Mouse (Mus musculus) kidney, embryonic 16.5 days (tissue): Measurements from ENCODE around the gene Csnk1d. TPM values are rescaled to one million over a fixed set of nuclear protein-coding genes. Genes with fewer than 3 reads are reported as not detected.

Experiments used
- ATAC-seq: fragments of 200-750 bp; cut with Nextera tagmentation; 2 replicates; pipeline ENCODE4 v1.8.0; 2017; ENCODE audit warnings: moderate TSS enrichment; ENCODE audit not compliant: low FRiP score, low TSS enrichment
- H3K27ac ChIP-seq: fragments of 300-500 bp; sonication (generic); 2 replicates; pipeline ENCODE4 v1.5.1; 2014; ENCODE audit warnings: low read length
- H3K27me3 ChIP-seq: fragments of 300-500 bp; sonication (generic); 2 replicates; pipeline ENCODE4 v1.6.1; 2014; ENCODE audit warnings: low read length, control low read depth, mixed read lengths; ENCODE audit not compliant: insufficient read depth
- H3K36me3 ChIP-seq: fragments of 300-500 bp; sonication (generic); 2 replicates; pipeline ENCODE4 v1.6.1; 2014; ENCODE audit warnings: low read length, control low read depth, mixed read lengths; ENCODE audit not compliant: insufficient read depth
- H3K4me1 ChIP-seq: fragments of 300-500 bp; sonication (generic); 2 replicates; pipeline ENCODE4 v1.6.1; 2014; ENCODE audit warnings: low read length, control low read depth, mixed read lengths; ENCODE audit not compliant: insufficient read depth
- H3K4me2 ChIP-seq: fragments of 300-500 bp; sonication (generic); replicated peaks from 2 replicates; pipeline ENCODE4 v1.6.1; 2014; ENCODE audit warnings: low read depth, low read length
- H3K4me3 ChIP-seq: fragments of 300-500 bp; sonication (generic); 2 replicates; pipeline ENCODE4 v1.5.1; 2014; ENCODE audit warnings: mild to moderate bottlenecking, low read length
- H3K9ac ChIP-seq: fragments of 300-500 bp; sonication (generic); replicated peaks from 2 replicates; pipeline ENCODE4 v1.6.1; 2014; ENCODE audit warnings: low read length
- H3K9me3 ChIP-seq: fragments of 300-500 bp; sonication (generic); 2 replicates; pipeline ENCODE4 v1.6.1; 2016; ENCODE audit warnings: low read length, control low read depth
- WGBS: fragments of 180-500 bp; shearing (Covaris S2); extraction: QIAGEN DNeasy Blood & Tissue Kit; methylation state at CpG from one replicate; pipeline ENCODE4 v1.1.7; 2014; 5-methylcytosine and 5-hydroxymethylcytosine counted together
- polyA plus RNA-seq: library from polyadenylated mRNA; unstranded; fragments of >200 nt; fragmentation: Nextera tagmentation; extraction: Ambion mirVana; gene quantifications from 2 replicates; pipeline ENCODE4 v1.2.1, GENCODE M21; 2015

Gene Csnk1d
- polyA plus RNA-seq, 1 experiment from 2014 or later = 154 TPM

DNA sequence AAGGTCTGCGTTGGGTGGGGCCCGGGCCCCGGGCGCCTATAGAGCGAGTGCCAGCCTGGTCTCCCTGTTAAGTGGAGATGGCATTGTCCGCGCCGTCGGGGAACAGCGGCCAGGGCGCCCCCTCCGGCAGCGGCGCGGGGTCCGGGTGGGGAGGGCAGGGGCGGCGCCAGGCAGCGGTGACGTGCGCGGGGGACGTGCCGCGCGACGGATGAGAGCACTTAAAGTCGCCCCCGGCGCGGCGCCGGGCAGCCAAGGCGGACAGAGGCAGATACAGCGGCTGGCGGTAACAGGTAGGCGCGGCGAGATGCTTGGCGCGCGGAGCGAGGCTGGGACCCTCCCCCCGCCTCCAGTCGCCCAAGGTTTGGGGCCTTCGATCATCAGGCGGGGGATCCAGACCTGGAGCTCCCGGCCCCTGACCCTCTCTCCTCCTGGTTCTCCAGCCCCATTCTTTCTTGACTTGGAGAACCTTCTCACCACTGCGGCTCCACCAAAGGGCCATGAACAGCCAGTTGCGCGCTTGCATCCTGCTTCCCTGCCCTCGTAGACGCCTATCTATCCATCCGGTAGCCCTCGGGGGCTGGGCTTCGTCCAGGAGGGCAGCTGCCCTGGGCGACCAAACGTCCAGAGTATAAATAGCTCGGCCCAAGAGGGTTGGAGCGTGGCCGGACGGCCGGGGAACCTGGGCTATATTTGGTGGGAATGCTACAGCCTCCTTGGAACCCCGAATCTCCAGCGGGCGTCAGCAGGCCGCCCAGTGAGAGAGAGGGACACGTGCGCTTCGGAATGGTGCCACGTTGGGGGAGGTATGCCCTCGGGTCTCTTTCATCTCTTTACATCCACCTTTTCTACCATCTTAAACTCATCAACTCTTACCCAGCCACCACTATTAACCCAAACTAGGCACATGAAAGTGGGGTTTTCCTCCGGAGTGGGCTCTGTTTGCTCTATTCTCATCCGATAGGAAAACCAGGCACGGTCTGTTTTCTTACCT, 42.0 kb downstream of the Csnk1d start:
- Histone ChIP-seq H3K36me3 (no peaks in the 10 kb centered on the region), H3K4me2 (peak overlapping the region; percentile 74), H3K27me3 (peaks cover 4% of the 10 kb centered on the region; the same call in 1 of the 2 replicates), H3K4me3 (peak overlapping the region; percentile 50), H3K9ac (peak overlapping the region; percentile 66), H3K27ac (no peak overlapping the region), H3K9me3 (no peaks in the 10 kb centered on the region), H3K4me1 (peaks cover 33% of the 10 kb centered on the region)
- 2% methylated on average over 65 of the region's 75 CpGs for WGBS
- ATAC-seq = peak; percentile 42

DNA sequence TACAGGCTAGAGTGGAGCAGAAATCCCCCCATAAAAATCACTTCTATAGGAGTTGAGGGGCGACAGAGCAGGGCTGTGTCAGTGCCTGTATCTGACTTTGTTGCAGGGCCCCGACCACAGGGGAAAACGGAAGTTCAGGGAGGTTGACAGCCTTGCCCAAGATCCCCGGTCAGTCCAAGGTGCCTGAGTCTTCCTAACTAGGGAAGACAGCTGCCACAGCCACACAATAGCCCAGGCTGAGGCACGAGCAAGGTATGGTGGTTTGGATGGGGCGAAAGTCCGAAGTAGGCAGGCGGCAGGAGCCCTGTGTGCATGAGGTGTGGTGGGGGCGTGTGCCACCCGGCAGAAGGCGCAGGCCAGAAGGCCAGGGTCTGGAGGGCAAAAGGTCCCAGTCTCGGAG, 42.8 kb downstream of the Csnk1d start, which contains the start of gene Slc16a3:
Gene Slc16a3 (plus strand): TSS at position 153 of the 400 bp plus-strand sequence.
- peaks cover 33% of the 10 kb centered on the region for H3K4me1 ChIP-seq
- peak within 1 kb of the TSS; percentile 50 for H3K4me3 ChIP-seq
- 23% methylated on average over 12 of the region's 12 CpGs for WGBS

DNA sequence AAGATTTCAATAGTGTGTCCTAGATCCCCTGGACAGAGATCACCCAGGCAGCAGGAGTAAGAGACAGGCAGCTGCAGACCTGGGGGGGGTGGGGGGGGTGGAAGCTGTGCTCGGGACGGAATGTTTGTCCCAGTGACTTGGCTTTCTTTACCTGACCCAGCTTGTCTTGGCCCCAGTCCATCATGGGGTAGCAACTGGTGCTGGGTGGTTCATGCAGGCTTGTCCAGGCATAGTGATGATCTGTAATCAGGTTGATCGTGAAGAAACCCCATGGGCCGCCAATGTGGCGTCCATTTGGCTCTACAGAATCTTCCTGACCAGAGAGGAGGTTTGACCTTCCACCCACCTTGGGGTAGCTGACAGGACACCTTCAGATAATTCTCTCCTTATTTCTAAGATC, 45.2 kb downstream of the Csnk1d start:
- H3K4me3 ChIP-seq = no peak overlapping the region
- H3K4me1 ChIP-seq = peaks cover 18% of the 10 kb centered on the region
- 90% methylated on average over 5 of the region's 5 CpGs for WGBS
- peaks cover 4% of the 10 kb centered on the region; the same call in 1 of the 2 replicates for H3K27me3 ChIP-seq
- H3K36me3 ChIP-seq = no peaks in the 10 kb centered on the region
- no peak for ATAC-seq
- no peak overlapping the region for H3K27ac ChIP-seq
- H3K4me2 ChIP-seq = no peak overlapping the region
- no peak overlapping the region for H3K9ac ChIP-seq
- no peaks in the 10 kb centered on the region for H3K9me3 ChIP-seq

More for the DNA sequence above, 42.8 kb downstream of the Csnk1d start, which contains the start of gene Slc16a3:
- Histone ChIP-seq H3K9me3 (no peaks in the 10 kb centered on the region), H3K9ac (peak within 1 kb of the TSS; percentile 66), H3K36me3 (no peaks in the 10 kb centered on the region), H3K27ac (no peak within 1 kb of the TSS), H3K27me3 (peaks cover 4% of the 10 kb centered on the region; the same call in 1 of the 2 replicates), H3K4me2 (peak within 1 kb of the TSS; percentile 74)
- no peak; the same call in 1 of the 2 replicates for ATAC-seq

DNA sequence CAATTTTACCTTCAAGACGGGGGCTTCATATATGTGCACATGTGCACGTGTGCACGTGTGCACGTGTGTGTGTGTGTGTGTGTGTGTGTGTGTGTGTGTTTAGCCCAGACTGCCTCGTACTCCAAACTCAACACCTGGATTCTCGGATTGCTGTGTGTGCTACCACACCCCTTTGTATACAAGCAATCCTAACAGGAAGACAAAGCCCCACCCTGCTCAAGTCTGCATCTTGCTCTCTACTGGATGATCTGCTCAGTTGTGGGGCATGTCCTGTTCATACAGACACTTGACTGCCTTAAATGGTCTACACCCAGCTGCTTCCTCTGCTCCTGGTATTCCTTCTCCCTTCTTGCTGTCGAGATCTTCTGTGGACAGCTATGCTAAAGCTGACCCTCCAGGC, 45.9 kb downstream of the Csnk1d start:
- Histone ChIP-seq H3K36me3 (no peaks in the 10 kb centered on the region), H3K27ac (no peak overlapping the region), H3K4me1 (peaks cover 14% of the 10 kb centered on the region), H3K4me2 (no peak overlapping the region), H3K27me3 (peaks cover 4% of the 10 kb centered on the region; the same call in 1 of the 2 replicates), H3K9ac (no peak overlapping the region), H3K4me3 (no peak overlapping the region), H3K9me3 (no peaks in the 10 kb centered on the region)
- WGBS = 89% methylated on average over 7 of the region's 7 CpGs
- ATAC-seq = no peak

DNA sequence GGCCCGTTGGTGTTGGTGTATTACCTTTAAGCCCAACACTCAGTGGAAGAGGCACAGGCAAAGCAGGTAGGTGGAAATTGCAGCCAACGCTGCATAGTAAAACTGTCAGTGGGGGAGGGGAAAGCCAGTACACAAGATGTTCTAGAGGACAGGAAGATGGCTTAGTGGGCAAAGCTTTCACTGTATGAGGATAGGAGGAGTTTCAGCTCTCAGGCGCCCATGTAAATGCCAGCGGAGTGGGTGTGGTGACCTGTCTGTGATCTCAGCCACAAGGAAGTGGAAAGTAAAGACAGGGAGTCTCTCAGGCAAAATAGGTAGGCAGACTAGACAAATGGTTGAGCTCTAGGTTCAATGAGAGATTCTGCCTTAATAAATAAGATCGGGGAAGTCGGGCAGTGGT, 50.2 kb downstream of the Csnk1d start:
- Histone ChIP-seq H3K27ac (no peak overlapping the region), H3K9me3 (no peaks in the 10 kb centered on the region), H3K4me3 (no peak overlapping the region), H3K4me1 (no peaks in the 10 kb centered on the region), H3K27me3 (no peaks in the 10 kb centered on the region), H3K36me3 (no peaks in the 10 kb centered on the region), H3K9ac (no peak overlapping the region), H3K4me2 (no peak overlapping the region)
- ATAC-seq = no peak
- 81% methylated on average over 6 of the region's 6 CpGs for WGBS

DNA sequence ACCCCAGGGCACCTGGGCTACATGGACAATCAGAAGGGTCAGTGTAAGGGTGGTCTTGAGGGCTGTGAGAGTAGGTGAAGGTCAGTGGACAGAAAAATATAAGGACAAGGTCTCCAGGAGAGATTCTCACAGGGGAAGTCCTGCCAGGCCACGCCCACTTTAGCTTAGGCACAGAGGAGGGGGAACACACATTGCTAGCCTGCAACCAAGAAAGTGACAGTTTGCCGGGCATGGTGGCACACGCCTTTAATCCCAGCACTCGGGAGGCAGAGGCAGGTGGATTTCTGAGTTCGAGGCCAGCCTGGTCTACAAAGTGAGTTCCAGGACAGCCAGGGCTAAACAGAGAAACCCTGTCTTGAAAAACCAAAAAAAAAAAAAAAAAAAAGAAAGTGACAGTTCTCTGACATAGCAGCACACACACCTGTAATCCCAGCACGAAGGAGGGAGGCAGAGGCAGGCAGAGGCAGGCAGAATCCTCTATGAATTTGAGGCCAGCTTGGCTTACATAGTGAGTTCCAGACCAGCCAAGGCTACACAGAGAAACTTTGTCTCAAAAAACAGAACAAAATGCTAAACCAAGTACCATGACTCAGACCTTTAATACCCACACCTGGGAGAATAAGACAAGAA, 51.3 kb downstream of the Csnk1d start:
- Histone ChIP-seq H3K4me3 (no peak overlapping the region), H3K4me1 (no peaks in the 10 kb centered on the region), H3K9ac (no peak overlapping the region), H3K27me3 (no peaks in the 10 kb centered on the region), H3K9me3 (no peaks in the 10 kb centered on the region), H3K27ac (no peak overlapping the region), H3K4me2 (no peak overlapping the region), H3K36me3 (no peaks in the 10 kb centered on the region)
- no peak for ATAC-seq
- 61% methylated on average over 6 of the region's 6 CpGs for WGBS

DNA sequence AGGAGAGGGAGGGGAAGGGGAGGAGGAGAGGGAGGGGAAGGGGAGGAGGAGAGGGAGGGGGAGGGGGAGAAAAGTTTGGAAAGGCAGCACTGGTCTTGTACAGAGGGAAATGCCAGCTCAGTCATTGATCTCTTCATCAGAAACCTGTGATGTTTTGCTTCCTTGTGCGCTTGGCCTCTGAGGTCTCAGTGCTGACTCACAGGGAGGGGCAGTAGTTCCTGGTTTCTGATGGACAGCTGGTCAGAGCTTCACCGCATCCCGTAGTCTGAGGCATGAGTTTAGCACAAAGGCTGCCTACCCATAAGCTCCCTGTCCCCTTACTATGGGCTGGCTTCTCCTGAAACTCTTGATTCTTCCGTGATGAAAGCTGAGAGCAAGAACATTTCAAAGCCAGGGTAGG, 52.3 kb downstream of the Csnk1d start:
- H3K4me2 ChIP-seq = no peak overlapping the region
- WGBS = 34% methylated on average over 4 of the region's 4 CpGs
- no peaks in the 10 kb centered on the region for H3K27me3 ChIP-seq
- H3K4me1 ChIP-seq = no peaks in the 10 kb centered on the region
- H3K9me3 ChIP-seq = no peaks in the 10 kb centered on the region
- H3K27ac ChIP-seq = no peak overlapping the region
- H3K4me3 ChIP-seq = no peak overlapping the region
- ATAC-seq = no peak
- no peak overlapping the region for H3K9ac ChIP-seq
- no peaks in the 10 kb centered on the region for H3K36me3 ChIP-seq

DNA sequence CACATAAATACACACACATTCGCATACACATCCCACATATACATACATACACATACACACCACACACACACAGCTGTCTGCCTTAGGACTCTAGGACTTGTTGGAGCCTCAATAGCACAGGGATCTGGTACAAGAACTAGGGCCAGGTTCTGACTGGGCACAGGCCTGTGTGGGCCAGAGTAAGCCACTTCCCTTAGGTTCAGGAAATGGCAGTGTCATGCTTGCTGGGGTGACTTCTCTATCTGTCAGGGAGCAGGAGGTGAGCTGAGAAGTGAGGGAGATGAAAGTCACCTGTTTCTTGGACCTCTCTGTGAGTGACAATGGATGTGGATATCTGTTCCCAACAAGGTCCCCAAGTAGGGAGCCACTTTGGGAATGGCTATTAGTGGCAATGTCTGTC, 53.2 kb downstream of the Csnk1d start:
- no peaks in the 10 kb centered on the region for H3K27me3 ChIP-seq
- H3K36me3 ChIP-seq = no peaks in the 10 kb centered on the region
- no peak overlapping the region for H3K9ac ChIP-seq
- no peak overlapping the region for H3K27ac ChIP-seq
- no peaks in the 10 kb centered on the region for H3K9me3 ChIP-seq
- H3K4me3 ChIP-seq = no peak overlapping the region
- 0 out of 2 replicates have a peak, but pooled peaks cover 2% of the 10 kb centered on the region for H3K4me1 ChIP-seq
- WGBS = 100% methylated on average over 1 of the region's 1 CpGs
- no peak overlapping the region for H3K4me2 ChIP-seq
- no peak for ATAC-seq

DNA sequence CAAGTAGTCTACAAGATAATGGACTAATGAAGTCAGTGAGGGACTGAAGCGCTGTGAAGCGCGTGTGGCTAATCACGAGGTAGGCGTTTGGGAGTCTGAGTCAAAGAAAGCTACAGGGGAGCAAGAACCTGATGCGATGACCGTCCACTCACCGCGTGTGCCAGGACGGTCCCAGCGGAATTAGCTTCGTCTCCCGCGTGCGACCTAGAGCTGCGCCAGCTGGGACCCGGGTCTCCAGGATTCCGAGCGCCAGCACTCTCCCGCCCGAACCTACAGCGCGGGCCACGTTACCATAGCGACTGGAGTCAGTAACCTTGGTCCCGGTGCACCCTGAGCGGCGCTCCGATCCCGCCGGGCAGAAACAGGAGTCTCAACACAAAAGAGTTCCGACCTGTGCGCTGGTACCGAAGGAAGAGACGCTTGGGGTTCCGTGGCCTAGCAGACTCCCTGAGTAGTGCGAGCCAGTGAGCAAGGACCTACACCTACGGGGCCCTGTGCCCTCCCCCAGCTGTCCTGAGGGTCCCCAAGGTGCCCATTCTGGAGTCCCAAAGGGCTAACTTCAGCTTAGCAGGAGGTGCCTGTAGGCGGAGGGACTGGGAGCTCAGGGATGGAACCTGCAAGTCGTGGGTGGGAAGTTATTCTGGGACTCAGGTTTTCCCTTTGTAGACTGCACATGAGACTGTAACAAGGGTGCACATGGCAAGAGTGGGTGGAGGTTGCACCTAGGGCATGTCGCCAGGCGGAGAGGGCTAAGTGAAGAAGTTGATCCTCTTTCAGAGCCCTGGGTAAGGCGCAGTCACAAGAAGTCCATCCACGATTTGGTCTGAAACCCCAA, 58.3 kb downstream of the Csnk1d start, which contains the start of gene Ccdc57:
Gene Ccdc57 (minus strand): TSS at position 309 of the 835 bp plus-strand sequence.
- Histone ChIP-seq H3K9ac (peak within 1 kb of the TSS; percentile 87), H3K4me3 (peak within 1 kb of the TSS; percentile 88), H3K27me3 (no peaks in the 10 kb centered on the region), H3K9me3 (0 out of 2 replicates have a peak, but pooled peaks cover 3% of the 10 kb centered on the region), H3K4me1 (peaks cover 11% of the 10 kb centered on the region; the same call in 1 of the 2 replicates), H3K27ac (0 out of 2 replicates have a peak within 1 kb of the TSS, but pooled peaks have one; percentile 29), H3K4me2 (peak within 1 kb of the TSS; percentile 93), H3K36me3 (peaks cover 5% of the 10 kb centered on the region; the same call in 1 of the 2 replicates)
- WGBS = 10% methylated on average over 44 of the region's 44 CpGs
- peak; percentile 93 for ATAC-seq
